Mouse (Mus musculus) limb, embryonic 15.5 days (tissue): ENCODE data around the gene Nbas. TPM values are rescaled to one million over a fixed set of nuclear protein-coding genes. Genes with fewer than 3 reads are reported as not detected.

Experiments used
- ATAC-seq: fragments of 200-750 bp; cut with Nextera tagmentation; 2 replicates; pipeline ENCODE4 v1.8.0; 2017; ENCODE audit warnings: low read depth, moderate TSS enrichment; ENCODE audit not compliant: insufficient number of reproducible peaks, low FRiP score, low TSS enrichment
- H3K27ac ChIP-seq: fragments of 300-500 bp; sonication (generic); 2 replicates; pipeline ENCODE4 v1.5.1; 2015; ENCODE audit warnings: moderate library complexity, mild to moderate bottlenecking, inconsistent platforms
- H3K27me3 ChIP-seq: fragments of 300-500 bp; sonication (generic); 2 replicates; pipeline ENCODE4 v1.6.1; 2015; ENCODE audit warnings: inconsistent platforms
- H3K36me3 ChIP-seq: fragments of 300-500 bp; sonication (generic); 2 replicates; pipeline ENCODE4 v1.6.1; 2015; ENCODE audit warnings: inconsistent platforms
- H3K4me1 ChIP-seq: fragments of 300-500 bp; sonication (generic); 2 replicates; pipeline ENCODE4 v1.6.1; 2015; ENCODE audit warnings: inconsistent platforms
- H3K4me2 ChIP-seq: fragments of 300-500 bp; sonication (generic); 2 replicates; pipeline ENCODE4 v1.6.1; 2015; ENCODE audit warnings: mild to moderate bottlenecking, inconsistent platforms
- H3K4me3 ChIP-seq: fragments of 300-500 bp; sonication (generic); 2 replicates; pipeline ENCODE4 v1.5.1; 2015; ENCODE audit warnings: mild to moderate bottlenecking, inconsistent platforms
- H3K9ac ChIP-seq: fragments of 300-500 bp; sonication (generic); 2 replicates; pipeline ENCODE4 v1.6.1; 2015; ENCODE audit warnings: inconsistent platforms
- H3K9me3 ChIP-seq: fragments of 300-500 bp; sonication (generic); 2 replicates; pipeline ENCODE4 v1.6.1; 2016; ENCODE audit warnings: inconsistent platforms
- WGBS: fragments of 180-500 bp; shearing (Covaris S2); methylation state at CpG from one replicate; pipeline ENCODE4 v1.1.7; 2015; 5-methylcytosine and 5-hydroxymethylcytosine counted together
- polyA plus RNA-seq: library from polyadenylated mRNA; unstranded; fragments of >200 nt; fragmentation: Nextera tagmentation; extraction: Ambion mirVana; gene quantifications from 2 replicates; pipeline ENCODE4 v1.2.1, GENCODE M21; 2015

Nbas gene
- polyA plus RNA-seq, 1 experiment from 2014 or later = 14.0 TPM

- Histone ChIP-seq H3K4me1 (no peaks in the 10 kb centered on the region), H3K36me3 (peaks cover 7% of the 10 kb centered on the region; the same call in 1 of the 2 replicates), H3K9ac (no peak overlapping the region), H3K27ac (no peak overlapping the region), H3K27me3 (no peaks in the 10 kb centered on the region), H3K9me3 (no peaks in the 10 kb centered on the region), H3K4me3 (no peak overlapping the region), H3K4me2 (no peak overlapping the region)
- 80% methylated on average over 7 of the region's 7 CpGs for WGBS
- no peak for ATAC-seq
These were observed 210.2 kb downstream of the Nbas start for GRCm38 (mm10) chr12:13479163-13479562.

DNA sequence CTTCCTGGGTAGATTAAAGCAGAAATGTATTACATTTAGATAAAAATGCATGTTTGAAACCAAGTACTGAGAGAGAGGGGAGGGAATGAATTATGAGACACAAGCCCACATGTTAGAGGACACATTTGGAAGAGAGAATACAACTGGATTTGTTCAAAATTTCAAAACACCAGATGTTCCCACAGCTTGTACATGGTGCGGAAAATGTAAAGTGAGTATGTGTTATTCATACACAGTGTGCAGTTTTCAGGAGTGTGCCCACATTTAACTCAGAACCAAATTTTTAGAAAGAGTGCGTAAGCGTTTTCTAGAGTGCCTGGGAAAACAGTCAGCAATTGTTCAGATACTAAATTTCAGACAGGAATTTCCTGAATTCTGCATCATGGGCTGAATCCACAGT, 217.3 kb downstream of the Nbas start:
- no peak for ATAC-seq
- no peaks in the 10 kb centered on the region for H3K4me1 ChIP-seq
- no peak overlapping the region for H3K27ac ChIP-seq
- 45% methylated on average over 3 of the region's 3 CpGs for WGBS
- H3K4me3 ChIP-seq = no peak overlapping the region
- H3K27me3 ChIP-seq = no peaks in the 10 kb centered on the region
- H3K9ac ChIP-seq = no peak overlapping the region
- no peaks in the 10 kb centered on the region for H3K36me3 ChIP-seq
- no peak overlapping the region for H3K4me2 ChIP-seq
- no peaks in the 10 kb centered on the region for H3K9me3 ChIP-seq

DNA sequence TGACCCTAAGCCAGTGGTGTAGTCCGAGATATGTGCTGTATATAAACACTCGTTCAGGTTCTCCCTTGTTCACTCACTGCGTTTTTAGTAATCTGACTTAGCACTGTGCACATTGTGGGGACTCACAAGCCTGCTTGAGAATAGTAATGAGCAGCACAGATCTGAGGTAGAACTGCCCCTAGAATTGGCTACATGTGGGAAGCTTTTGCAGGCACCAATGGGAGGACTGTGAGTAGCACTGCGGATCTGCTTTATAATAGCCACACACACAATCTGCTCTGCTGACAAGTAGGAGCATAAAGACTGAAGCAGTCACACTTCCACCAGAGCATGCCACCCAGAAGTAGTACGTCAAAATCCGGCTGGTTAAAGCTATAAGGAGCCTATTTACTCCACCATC, 228.3 kb downstream of the Nbas start:
- 93% methylated on average over 6 of the region's 6 CpGs for WGBS
- no peak overlapping the region for H3K4me3 ChIP-seq
- no peak overlapping the region for H3K9ac ChIP-seq
- H3K4me2 ChIP-seq = no peak overlapping the region
- ATAC-seq = no peak
- no peaks in the 10 kb centered on the region for H3K9me3 ChIP-seq
- no peaks in the 10 kb centered on the region for H3K36me3 ChIP-seq
- H3K27ac ChIP-seq = no peak overlapping the region
- H3K27me3 ChIP-seq = no peaks in the 10 kb centered on the region
- H3K4me1 ChIP-seq = no peaks in the 10 kb centered on the region

DNA sequence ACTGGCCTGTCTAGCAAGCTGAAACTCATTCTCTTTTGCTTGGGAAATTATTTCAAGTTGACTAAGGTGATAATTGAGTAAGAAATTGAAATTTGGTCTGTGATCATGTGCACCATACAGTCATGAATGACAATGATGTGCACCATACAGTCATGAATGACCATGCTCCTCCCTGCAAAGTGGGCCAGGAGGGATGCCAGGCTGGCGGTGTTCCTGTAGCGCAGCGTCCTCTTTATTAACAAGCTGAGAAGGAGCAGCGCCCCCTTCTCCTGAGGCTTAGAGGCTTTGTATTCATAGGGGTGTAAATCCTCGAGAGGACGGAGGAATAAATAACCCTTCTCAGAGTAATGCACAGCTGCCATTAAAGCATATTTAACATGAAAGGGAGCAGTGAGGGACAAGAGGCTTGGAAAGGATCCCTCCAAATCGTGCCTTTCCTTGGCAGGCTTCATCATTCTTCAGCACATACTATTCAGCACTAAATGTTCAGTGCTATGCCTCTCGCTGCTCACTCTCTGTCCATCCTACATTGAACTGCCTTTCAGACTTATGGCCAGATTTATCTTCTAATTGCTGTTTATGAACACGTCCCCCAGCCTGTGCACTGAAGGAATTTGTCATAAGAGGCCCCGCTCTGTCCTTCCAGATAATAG, 230.4 kb downstream of the Nbas start:
- H3K4me1 ChIP-seq = no peaks in the 10 kb centered on the region
- no peaks in the 10 kb centered on the region for H3K9me3 ChIP-seq
- no peak overlapping the region for H3K4me3 ChIP-seq
- H3K27ac ChIP-seq = no peak overlapping the region
- no peaks in the 10 kb centered on the region for H3K36me3 ChIP-seq
- no peak overlapping the region for H3K4me2 ChIP-seq
- no peak for ATAC-seq
- 76% methylated on average over 10 of the region's 10 CpGs for WGBS
- no peak overlapping the region for H3K9ac ChIP-seq
- no peaks in the 10 kb centered on the region for H3K27me3 ChIP-seq

DNA sequence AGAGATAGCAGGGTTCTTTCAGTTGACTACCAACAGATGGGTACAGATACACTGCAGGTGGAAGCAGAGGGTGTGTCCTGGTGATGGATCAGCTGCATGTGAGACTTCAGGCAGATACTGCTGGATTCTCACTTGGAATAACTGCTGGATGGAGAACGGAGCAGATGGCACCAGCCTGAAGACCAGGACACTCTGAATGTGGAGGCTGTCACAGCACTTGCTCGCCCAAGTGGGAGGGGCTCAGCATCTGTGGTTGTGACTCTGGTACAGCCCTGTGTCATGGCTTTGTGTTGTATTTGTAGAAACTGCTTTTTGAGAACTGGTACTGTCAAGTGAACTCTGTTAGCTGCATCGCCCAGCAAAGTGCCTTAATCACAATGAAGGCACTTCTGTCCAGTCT, 231.3 kb downstream of the Nbas start:
- Histone ChIP-seq H3K4me2 (no peak overlapping the region), H3K36me3 (no peaks in the 10 kb centered on the region), H3K9me3 (no peaks in the 10 kb centered on the region), H3K4me1 (no peaks in the 10 kb centered on the region), H3K9ac (no peak overlapping the region), H3K4me3 (no peak overlapping the region), H3K27me3 (no peaks in the 10 kb centered on the region), H3K27ac (no peak overlapping the region)
- ATAC-seq = no peak
- WGBS = 91% methylated on average over 3 of the region's 3 CpGs

DNA sequence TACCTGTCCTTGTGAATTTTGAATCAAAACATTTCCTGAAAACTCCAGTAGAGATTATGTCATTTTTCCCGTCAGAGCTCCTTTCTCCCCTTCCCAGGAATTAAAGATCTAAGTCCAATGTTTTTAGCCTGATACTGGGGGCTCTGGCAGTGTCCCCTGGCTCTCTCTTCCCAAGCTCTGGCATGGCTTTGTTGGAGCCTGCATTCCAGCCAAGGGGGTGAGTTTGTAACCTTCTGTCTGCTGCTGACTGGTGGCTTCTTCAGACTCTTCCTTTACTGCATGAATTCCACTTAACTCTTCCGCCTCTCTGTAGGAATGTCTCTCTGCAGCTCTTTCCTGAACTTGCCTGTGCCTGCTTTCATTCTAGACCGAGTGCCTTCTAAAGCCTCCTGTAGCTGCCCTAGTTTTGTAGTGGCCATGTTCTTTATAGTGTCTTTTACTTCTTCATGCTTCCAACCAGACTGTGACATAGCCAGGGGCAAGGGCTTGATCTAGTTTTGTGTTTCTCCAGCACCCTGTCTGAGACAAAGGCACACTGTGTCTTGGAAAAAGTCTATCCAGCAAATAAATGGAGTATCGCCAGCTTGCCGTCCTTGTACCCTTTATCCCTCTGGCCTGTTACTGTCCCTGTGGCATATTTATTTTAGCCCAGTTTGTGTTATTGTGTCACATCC, 236.0 kb downstream of the Nbas start:
- no peaks in the 10 kb centered on the region for H3K27me3 ChIP-seq
- no peak overlapping the region for H3K27ac ChIP-seq
- no peaks in the 10 kb centered on the region for H3K36me3 ChIP-seq
- H3K9ac ChIP-seq = no peak overlapping the region
- no peak overlapping the region for H3K4me3 ChIP-seq
- H3K4me1 ChIP-seq = no peaks in the 10 kb centered on the region
- H3K4me2 ChIP-seq = no peak overlapping the region
- no peak for ATAC-seq
- no peaks in the 10 kb centered on the region for H3K9me3 ChIP-seq
- WGBS = 78% methylated on average over 5 of the region's 5 CpGs

GRCm38 (mm10) chr12:13518082-13518481, 249.1 kb downstream of the Nbas start:
- no peaks in the 10 kb centered on the region for H3K4me1 ChIP-seq
- no peak overlapping the region for H3K27ac ChIP-seq
- H3K4me2 ChIP-seq = no peak overlapping the region
- H3K27me3 ChIP-seq = no peaks in the 10 kb centered on the region
- 26% methylated on average over 1 of the region's 1 CpGs for WGBS
- H3K36me3 ChIP-seq = peaks cover 26% of the 10 kb centered on the region
- H3K9ac ChIP-seq = no peak overlapping the region
- no peak overlapping the region for H3K4me3 ChIP-seq
- H3K9me3 ChIP-seq = no peaks in the 10 kb centered on the region
- no peak for ATAC-seq

DNA sequence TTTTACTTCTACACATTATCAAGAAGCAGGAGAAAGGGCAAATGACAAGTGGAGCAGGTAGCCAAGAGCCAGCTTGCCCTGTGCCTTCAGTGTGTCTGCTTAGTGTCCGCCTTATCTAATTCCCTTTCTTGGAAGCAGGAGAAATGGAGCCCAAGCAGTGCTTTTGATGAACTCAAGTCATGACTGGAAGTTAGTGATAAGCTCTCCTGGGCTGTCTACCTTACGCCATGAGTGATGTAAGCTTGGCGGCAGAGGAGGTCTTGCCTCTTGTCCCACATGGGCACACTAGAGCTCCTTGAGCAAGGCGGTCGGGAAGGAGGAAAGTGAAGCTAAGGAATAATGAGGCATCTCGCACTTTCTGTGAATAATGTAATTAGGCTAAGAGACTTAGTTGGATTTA, 250.5 kb downstream of the Nbas start:
- Histone ChIP-seq H3K27me3 (no peaks in the 10 kb centered on the region), H3K9me3 (no peaks in the 10 kb centered on the region), H3K4me1 (no peaks in the 10 kb centered on the region), H3K36me3 (peaks cover 23% of the 10 kb centered on the region), H3K4me2 (no peak overlapping the region), H3K27ac (no peak overlapping the region), H3K9ac (no peak overlapping the region), H3K4me3 (no peak overlapping the region)
- ATAC-seq = no peak
- 94% methylated on average over 6 of the region's 6 CpGs for WGBS

GRCm38 (mm10) chr12:13532731-13533365, 263.9 kb downstream of the Nbas start:
- H3K9ac ChIP-seq = no peak overlapping the region
- WGBS = 82% methylated on average over 1 of the region's 1 CpGs
- H3K4me3 ChIP-seq = no peak overlapping the region
- no peak for ATAC-seq
- H3K9me3 ChIP-seq = no peaks in the 10 kb centered on the region
- no peak overlapping the region for H3K4me2 ChIP-seq
- no peak overlapping the region for H3K27ac ChIP-seq
- H3K27me3 ChIP-seq = no peaks in the 10 kb centered on the region
- H3K4me1 ChIP-seq = no peaks in the 10 kb centered on the region
- peaks cover 10% of the 10 kb centered on the region for H3K36me3 ChIP-seq

DNA sequence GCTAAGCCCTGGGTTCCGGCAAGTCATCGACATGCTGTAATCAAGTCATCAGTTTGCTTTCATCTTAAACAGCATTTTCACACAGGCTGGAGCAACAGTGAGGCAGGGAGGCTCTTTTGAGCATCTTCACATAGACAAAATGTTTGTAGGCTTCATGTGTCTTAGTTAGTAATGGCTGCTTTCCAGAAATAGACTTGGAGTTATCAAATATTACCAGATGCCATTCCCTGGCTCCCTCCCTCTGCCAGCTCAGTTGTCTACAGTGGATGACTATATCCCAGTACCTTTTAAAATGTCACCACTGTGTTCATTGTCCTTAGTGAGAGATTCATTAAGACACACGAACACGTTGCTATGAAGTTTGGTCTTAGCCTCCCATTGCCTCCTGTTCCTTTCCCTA, 270.2 kb downstream of the Nbas start:
- H3K4me1 ChIP-seq = no peaks in the 10 kb centered on the region
- H3K9ac ChIP-seq = no peak overlapping the region
- no peak overlapping the region for H3K27ac ChIP-seq
- 90% methylated on average over 4 of the region's 4 CpGs for WGBS
- H3K4me2 ChIP-seq = no peak overlapping the region
- ATAC-seq = no peak
- peaks cover 10% of the 10 kb centered on the region for H3K36me3 ChIP-seq
- no peak overlapping the region for H3K4me3 ChIP-seq
- H3K27me3 ChIP-seq = no peaks in the 10 kb centered on the region
- no peaks in the 10 kb centered on the region for H3K9me3 ChIP-seq

GRCm38 (mm10) chr12:13543806-13544205, 274.9 kb downstream of the Nbas start:
- ATAC-seq = no peak

GRCm38 (mm10) chr12:13563646-13564289, 294.8 kb downstream of the Nbas start:
- H3K27me3 ChIP-seq = no peaks in the 10 kb centered on the region
- no peaks in the 10 kb centered on the region for H3K9me3 ChIP-seq
- no peak overlapping the region for H3K4me2 ChIP-seq
- 0 out of 2 replicates have a peak, but pooled peaks cover 6% of the 10 kb centered on the region for H3K36me3 ChIP-seq
- no peak overlapping the region for H3K27ac ChIP-seq
- H3K4me1 ChIP-seq = no peaks in the 10 kb centered on the region
- 62% methylated on average over 5 of the region's 5 CpGs for WGBS
- no peak overlapping the region for H3K4me3 ChIP-seq
- no peak overlapping the region for H3K9ac ChIP-seq
- ATAC-seq = no peak

More at GRCm38 (mm10) chr12:13543806-13544205, 274.9 kb downstream of the Nbas start:
- Histone ChIP-seq H3K27ac (no peak overlapping the region), H3K4me2 (no peak overlapping the region), H3K27me3 (no peaks in the 10 kb centered on the region), H3K9me3 (no peaks in the 10 kb centered on the region), H3K9ac (no peak overlapping the region), H3K4me1 (no peaks in the 10 kb centered on the region), H3K4me3 (no peak overlapping the region), H3K36me3 (no peaks in the 10 kb centered on the region)
- WGBS = 81% methylated on average over 5 of the region's 5 CpGs
